Mouse (Mus musculus) ZHBTc4 (cell line): ENCODE data around the gene Ebf1.

Source experiments
- DNase-seq: peaks from one replicate; pipeline ENCODE4 v3.0.0-alpha.2; 2011; ENCODE audit warnings: low read depth, low spot score

The Ebf1 gene

DNA sequence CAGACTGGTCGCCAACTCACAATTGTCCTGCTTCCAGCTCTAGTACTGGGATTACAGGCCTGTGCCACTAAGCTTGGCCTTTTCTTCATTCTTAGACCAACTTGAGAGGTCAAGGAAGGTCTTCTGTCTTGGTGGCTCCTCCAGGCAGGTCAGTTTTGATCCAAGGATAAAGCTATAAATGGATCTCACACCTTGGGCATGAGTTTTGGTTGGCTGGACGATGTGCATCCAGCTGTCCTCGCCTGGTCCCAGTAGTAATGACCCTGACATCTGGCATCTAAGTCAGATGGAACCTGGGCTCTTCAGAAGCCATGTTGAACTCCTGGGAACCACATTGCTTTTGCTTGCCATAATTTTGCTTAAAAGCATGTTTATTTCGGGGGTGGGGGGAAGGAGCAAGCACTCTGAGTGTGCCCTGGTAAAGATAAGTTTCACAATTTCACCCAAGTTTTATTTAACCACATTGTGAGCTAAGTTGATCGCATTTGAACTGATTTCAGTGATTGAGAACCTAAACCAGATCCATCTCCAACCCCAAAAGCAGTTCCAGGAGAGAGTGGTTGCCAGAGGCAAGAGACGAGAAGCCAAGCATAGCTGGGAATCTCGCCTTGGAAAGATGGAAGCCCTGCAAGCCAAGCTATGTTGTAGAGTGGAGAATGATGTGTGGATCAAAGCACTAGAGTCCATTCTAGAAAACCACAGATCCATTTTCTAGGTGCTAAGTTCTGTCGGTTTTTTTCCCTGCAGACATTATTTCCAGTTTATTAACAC is 85.8 kb downstream of the Ebf1 start:
- DNase-seq = no peak

GRCm38 (mm10) chr11:44703951-44704350 is 86.8 kb downstream of the Ebf1 start:
- no peak for DNase-seq

- no peak for DNase-seq
These were observed 88.7 kb downstream of the Ebf1 start for GRCm38 (mm10) chr11:44705811-44706210.

DNA sequence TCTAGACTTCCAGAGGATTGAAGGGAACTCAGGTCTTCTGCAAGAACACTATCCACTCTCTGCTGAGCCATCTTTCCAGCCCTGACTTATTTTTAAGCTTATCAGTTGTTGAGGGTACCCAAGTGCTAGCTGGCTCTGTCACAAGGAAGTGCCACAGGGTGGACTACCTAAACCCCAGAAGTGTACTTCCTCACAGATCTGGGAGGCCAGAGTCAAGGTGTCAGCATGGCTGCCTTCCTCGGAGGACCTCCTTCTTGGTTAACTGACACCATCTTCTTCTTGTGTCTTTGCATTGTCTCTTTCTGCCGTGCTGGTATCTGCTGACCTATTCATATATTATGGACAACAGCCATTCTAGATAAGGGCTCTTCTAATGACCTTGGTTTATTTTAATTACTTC is 89.3 kb downstream of the Ebf1 start:
- DNase-seq = no peak

- DNase-seq = no peak
These were observed 90.5 kb downstream of the Ebf1 start for GRCm38 (mm10) chr11:44707381-44708289.

GRCm38 (mm10) chr11:44708290-44708685 is 91.2 kb downstream of the Ebf1 start:
- no peak for DNase-seq

GRCm38 (mm10) chr11:44709073-44709618 is 92.0 kb downstream of the Ebf1 start:
- peak; percentile 94 for DNase-seq

- no peak for DNase-seq
These were observed 92.8 kb downstream of the Ebf1 start for GRCm38 (mm10) chr11:44709869-44710460.

DNA sequence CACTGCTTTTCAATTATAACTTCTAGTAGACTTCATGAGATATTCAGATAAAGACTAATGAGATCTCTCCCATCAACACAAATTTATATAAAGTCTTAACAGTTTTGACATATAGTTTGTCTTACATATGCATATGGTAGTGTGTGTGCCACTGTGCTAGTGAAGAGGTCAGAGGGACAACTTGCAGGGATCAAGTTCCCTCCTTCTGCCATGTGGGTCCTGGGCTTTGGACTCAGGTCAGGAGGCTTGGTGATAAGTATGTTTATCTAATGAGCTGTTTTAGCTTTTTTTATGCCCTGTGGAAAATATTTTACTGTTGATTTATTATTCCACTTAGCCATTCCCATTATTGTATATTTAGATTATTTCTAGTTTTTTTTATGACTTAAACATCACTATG is 93.7 kb downstream of the Ebf1 start:
- DNase-seq = no peak

GRCm38 (mm10) chr11:44714188-44714587 is 97.1 kb downstream of the Ebf1 start:
- DNase-seq = no peak

DNA sequence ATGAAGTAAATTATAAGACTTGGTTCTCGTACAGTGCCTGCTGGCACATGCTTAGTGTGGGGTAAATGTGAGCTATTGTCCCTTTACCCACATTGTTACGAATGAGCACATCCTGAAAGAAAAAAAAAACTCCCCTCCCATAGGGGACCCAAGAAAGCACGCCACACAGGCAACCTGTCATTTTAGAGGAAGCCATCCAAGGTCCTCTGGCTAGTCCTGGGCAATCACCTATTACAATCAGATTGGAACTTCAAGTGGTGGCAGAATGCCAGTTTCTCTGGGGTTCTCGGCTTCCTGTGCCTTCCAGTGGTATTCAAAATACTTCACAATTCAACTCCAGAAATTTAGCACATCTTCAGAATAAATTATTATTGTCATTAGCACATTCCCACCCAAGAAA is 98.7 kb downstream of the Ebf1 start:
- no peak for DNase-seq

- no peak for DNase-seq
These were observed 99.8 kb downstream of the Ebf1 start for GRCm38 (mm10) chr11:44716928-44717327.

GRCm38 (mm10) chr11:44717636-44718035 is 100.5 kb downstream of the Ebf1 start:
- DNase-seq = no peak

- DNase-seq = no peak
These were observed 104.9 kb downstream of the Ebf1 start for GRCm38 (mm10) chr11:44721976-44722375.

DNA sequence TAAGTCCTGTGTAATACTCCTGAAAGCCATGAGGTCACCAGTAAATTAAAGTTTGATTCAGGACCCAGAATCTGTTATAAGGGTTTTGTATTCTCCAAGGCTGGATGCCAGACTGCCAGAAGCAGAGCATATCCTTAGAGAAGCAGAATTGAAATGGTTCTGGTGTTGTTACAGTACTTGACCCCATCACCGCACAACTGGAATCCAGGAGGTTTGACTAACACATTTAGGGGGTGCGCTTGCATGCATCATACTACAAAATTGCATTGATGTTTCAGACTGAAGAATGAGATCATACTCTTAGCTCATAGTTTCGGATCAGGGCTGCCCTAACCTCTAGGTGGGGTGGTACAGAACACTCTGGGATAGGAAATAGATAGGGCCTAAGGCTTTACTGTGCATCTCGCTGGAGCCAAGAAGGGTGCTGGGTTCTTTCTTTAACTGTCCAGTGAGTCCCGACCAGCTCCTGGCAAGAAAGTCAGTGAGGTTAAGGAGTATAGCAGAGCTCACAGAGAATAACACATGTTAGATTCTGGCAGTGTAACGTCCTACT is 106.9 kb downstream of the Ebf1 start:
- DNase-seq = no peak

GRCm38 (mm10) chr11:44725732-44726131 is 108.6 kb downstream of the Ebf1 start:
- DNase-seq = no peak

- no peak for DNase-seq
These were observed 110.3 kb downstream of the Ebf1 start for GRCm38 (mm10) chr11:44727376-44727775.

DNA sequence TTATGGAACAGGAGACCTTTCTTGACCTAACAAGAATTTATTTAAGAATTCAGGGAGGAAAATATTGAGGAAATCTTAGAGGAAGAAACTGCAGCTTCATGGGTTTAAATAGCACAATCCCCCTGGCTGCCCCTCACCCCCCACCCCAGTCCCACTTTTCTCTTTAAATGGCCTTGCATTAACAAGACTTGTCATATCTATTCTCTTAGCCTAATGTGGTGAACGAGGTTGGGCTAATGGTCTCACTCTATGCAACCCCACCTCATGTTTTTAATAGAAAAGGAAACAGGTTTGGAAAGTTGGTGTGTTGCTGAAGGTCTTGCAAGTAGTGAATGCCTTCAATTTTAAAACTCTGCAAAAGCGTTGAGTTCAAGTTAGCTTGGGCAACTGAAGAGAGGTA is 110.7 kb downstream of the Ebf1 start:
- DNase-seq = no peak

- no peak for DNase-seq
These were observed 111.2 kb downstream of the Ebf1 start for GRCm38 (mm10) chr11:44728271-44728670.

DNA sequence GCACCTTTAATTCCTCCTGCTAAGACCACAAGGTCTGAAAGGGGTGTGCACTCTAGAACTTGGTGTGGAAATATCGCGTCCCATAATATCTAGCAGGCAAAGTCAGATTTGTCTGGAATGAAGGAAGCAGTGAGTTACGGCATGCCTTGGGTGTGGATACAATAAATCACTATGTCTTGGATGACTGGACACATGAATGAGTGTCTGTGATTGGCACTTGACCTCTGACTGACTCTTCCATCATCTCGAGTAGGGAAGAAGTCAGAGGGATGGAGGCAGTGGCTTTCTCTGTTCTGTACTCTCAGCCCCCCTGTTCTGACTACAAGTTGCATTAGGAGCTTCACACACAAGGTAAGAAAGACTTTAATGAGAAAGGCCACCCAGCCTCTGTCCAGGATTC is 112.8 kb downstream of the Ebf1 start:
- DNase-seq = no peak

- DNase-seq = no peak
These were observed 114.6 kb downstream of the Ebf1 start for GRCm38 (mm10) chr11:44731763-44732162.

DNA sequence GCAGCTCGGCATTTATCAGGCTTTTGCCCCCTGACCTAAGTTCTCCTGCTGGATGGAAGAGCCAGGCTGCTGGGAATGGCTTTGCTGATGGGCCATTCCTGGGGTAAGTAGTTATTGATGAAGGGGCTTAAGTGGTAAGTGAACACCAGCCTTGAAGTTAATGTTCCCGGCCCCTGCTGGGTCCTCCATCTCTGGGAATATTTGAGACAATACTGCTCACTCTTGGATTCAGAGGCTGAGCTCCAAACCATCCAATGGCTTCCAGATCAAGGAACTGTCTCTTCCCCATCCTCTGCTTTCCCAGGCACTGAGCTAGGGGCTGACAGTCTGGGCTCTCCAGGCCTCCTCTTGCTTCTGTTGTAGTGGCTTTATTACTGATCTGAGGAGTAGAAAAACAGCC is 116.2 kb downstream of the Ebf1 start:
- DNase-seq = no peak
